Mouse (Mus musculus): ENCODE measurements at regions not wholly inside any gene's neighbourhood (a gene's known extent, or its start where the extent isn't known, plus 50 kb on each side); places are given as distances from the start of the nearest gene placed in this dataset.

DNA sequence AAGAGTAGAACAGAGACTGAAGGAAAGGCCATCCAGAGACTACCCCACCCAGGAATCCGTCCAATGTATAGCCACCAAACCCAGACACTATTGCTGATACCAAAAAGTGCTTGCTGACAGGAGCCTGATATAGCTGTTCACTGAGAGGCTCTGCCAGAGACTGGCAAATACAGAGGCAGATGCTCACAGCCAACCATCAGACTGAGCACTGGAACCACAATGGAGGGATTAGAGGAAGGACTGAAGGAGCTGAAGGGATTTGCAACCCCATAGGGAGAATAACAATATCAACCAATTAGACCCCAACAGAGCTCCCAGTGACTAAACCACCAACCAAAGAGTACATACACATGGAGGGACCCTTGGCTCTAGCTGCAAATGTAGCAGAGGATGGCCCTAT is 1389.8 kb upstream of the Zeb2 start:
- no peak overlapping the region for H3K4me3 ChIP-seq (ENCODE audit: low read depth, low read length)
- H3K36me3 ChIP-seq (ENCODE audit: control insufficient read depth, insufficient read depth, low read length): no peaks in the 10 kb centered on the region
- H3K27ac ChIP-seq (ENCODE audit: low read length): no peak overlapping the region
- no peaks in the 10 kb centered on the region for H3K4me1 ChIP-seq (ENCODE audit: control insufficient read depth, insufficient read depth, low read length)
- H3K4me2 ChIP-seq (ENCODE audit: low read length): no peak overlapping the region
- WGBS: 24% methylated on average over 1 of the region's 1 CpGs
- no peaks in the 10 kb centered on the region for H3K27me3 ChIP-seq (ENCODE audit: control insufficient read depth, insufficient read depth, low read depth, low read length)
- H3K9ac ChIP-seq (ENCODE audit: low read depth, low read length): no peak overlapping the region
- no peak for ATAC-seq
- H3K9me3 ChIP-seq (replicated peaks; ENCODE audit: control insufficient read depth, low read length, poor library complexity, severe bottlenecking): no peaks in the 10 kb centered on the region

GRCm38 (mm10) chr2:46503074-46503473 is 1385.9 kb upstream of the Zeb2 start:
- H3K4me2 ChIP-seq (ENCODE audit: low read length): no peak overlapping the region
- H3K9ac ChIP-seq (ENCODE audit: low read depth, low read length): no peak overlapping the region
- no peaks in the 10 kb centered on the region for H3K9me3 ChIP-seq (replicated peaks; ENCODE audit: control insufficient read depth, low read length, poor library complexity, severe bottlenecking)
- H3K36me3 ChIP-seq (ENCODE audit: control insufficient read depth, insufficient read depth, low read length): no peaks in the 10 kb centered on the region
- H3K4me3 ChIP-seq (ENCODE audit: low read depth, low read length): no peak overlapping the region
- H3K27ac ChIP-seq (ENCODE audit: low read length): no peak overlapping the region
- no peak for ATAC-seq
- no peaks in the 10 kb centered on the region for H3K27me3 ChIP-seq (ENCODE audit: control insufficient read depth, insufficient read depth, low read depth, low read length)
- H3K4me1 ChIP-seq (ENCODE audit: control insufficient read depth, insufficient read depth, low read length): no peaks in the 10 kb centered on the region
- 87% methylated on average over 2 of the region's 2 CpGs for WGBS

GRCm38 (mm10) chr2:46492299-46492698 is 1375.1 kb upstream of the Zeb2 start:
- H3K27ac ChIP-seq (ENCODE audit: low read length): no peak overlapping the region
- no peaks in the 10 kb centered on the region for H3K36me3 ChIP-seq (ENCODE audit: control insufficient read depth, insufficient read depth, low read length)
- H3K4me3 ChIP-seq (ENCODE audit: low read depth, low read length): no peak overlapping the region
- H3K4me2 ChIP-seq (ENCODE audit: low read length): no peak overlapping the region
- H3K27me3 ChIP-seq (ENCODE audit: control insufficient read depth, insufficient read depth, low read depth, low read length): no peaks in the 10 kb centered on the region
- H3K4me1 ChIP-seq (ENCODE audit: control insufficient read depth, insufficient read depth, low read length): no peaks in the 10 kb centered on the region
- no peak overlapping the region for H3K9ac ChIP-seq (ENCODE audit: low read depth, low read length)
- 26% methylated on average over 2 of the region's 2 CpGs for WGBS
- no peak for ATAC-seq
- no peaks in the 10 kb centered on the region for H3K9me3 ChIP-seq (replicated peaks; ENCODE audit: control insufficient read depth, low read length, poor library complexity, severe bottlenecking)

DNA sequence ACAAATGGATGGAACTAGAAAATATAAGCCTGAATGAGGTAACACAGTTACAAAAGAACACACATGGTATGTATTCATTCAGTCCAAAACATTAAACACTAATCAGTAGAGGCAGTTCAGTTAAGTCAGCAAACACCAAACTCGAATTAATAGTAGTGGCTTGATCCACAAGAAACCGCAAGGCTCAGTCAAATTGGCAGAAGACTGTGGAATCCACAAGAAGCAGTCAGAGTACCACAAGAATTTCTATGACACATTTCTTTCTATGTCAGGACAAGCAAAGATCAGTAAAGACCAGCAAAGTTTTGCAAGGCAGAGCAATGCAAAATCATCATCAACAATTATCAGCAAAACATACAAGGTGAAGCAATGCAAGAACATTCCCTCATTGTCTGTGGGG is 1373.9 kb upstream of the Zeb2 start:
- Histone ChIP-seq H3K4me2 (ENCODE audit: low read length) (no peak overlapping the region), H3K36me3 (ENCODE audit: control insufficient read depth, insufficient read depth, low read length) (no peaks in the 10 kb centered on the region), H3K27ac (ENCODE audit: low read length) (no peak overlapping the region), H3K4me3 (ENCODE audit: low read depth, low read length) (no peak overlapping the region), H3K9ac (ENCODE audit: low read depth, low read length) (no peak overlapping the region), H3K27me3 (ENCODE audit: control insufficient read depth, insufficient read depth, low read depth, low read length) (no peaks in the 10 kb centered on the region), H3K4me1 (ENCODE audit: control insufficient read depth, insufficient read depth, low read length) (no peaks in the 10 kb centered on the region), H3K9me3 (replicated peaks; ENCODE audit: control insufficient read depth, low read length, poor library complexity, severe bottlenecking) (no peaks in the 10 kb centered on the region)
- 88% methylated on average over 2 of the region's 2 CpGs for WGBS
- ATAC-seq: no peak

DNA sequence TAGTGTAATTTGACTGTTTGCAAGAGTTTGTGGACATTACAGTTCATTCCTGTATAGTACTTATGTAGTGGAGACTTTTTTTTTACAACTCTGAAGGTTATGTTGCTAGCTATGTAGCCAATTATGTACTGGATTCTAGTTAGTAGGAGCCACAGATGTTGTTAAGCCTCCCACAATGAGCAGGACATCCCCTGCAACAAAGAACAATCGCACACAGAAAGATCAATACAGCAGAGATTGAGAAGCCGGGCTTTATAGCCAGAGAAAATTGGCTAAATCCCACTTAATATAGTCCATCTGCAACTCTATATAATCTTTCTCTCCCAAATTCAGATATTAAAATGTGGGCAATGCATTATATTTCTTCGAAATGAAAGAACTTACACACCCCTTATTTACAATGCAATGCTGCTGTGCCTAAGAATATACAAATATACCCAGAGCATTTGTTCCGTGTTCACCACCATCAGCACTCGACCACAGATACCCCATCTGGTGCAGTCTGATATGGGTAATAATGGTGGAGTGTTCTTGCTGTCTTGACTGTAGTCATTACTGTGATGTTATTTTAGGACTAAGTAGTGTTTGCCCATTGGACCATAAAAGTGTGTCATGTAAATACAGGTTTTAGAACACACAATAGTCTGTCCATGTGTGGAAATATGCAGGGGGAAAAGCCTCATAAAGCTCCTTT is 1351.9 kb upstream of the Zeb2 start:
- Histone ChIP-seq H3K36me3 (ENCODE audit: control insufficient read depth, insufficient read depth, low read length) (no peaks in the 10 kb centered on the region), H3K4me2 (ENCODE audit: low read length) (no peak overlapping the region), H3K27me3 (ENCODE audit: control insufficient read depth, insufficient read depth, low read depth, low read length) (no peaks in the 10 kb centered on the region), H3K27ac (ENCODE audit: low read length) (no peak overlapping the region), H3K9ac (ENCODE audit: low read depth, low read length) (no peak overlapping the region), H3K4me1 (ENCODE audit: control insufficient read depth, insufficient read depth, low read length) (no peaks in the 10 kb centered on the region), H3K9me3 (replicated peaks; ENCODE audit: control insufficient read depth, low read length, poor library complexity, severe bottlenecking) (no peaks in the 10 kb centered on the region), H3K4me3 (ENCODE audit: low read depth, low read length) (no peak overlapping the region)
- no peak for ATAC-seq
- WGBS: 55% methylated on average over 5 of the region's 5 CpGs

GRCm38 (mm10) chr2:46465389-46465788 is 1348.2 kb upstream of the Zeb2 start:
- no peaks in the 10 kb centered on the region for H3K9me3 ChIP-seq (replicated peaks; ENCODE audit: control insufficient read depth, low read length, poor library complexity, severe bottlenecking)
- H3K36me3 ChIP-seq (ENCODE audit: control insufficient read depth, insufficient read depth, low read length): no peaks in the 10 kb centered on the region
- H3K4me3 ChIP-seq (ENCODE audit: low read depth, low read length): no peak overlapping the region
- 45% methylated on average over 4 of the region's 4 CpGs for WGBS
- no peak overlapping the region for H3K9ac ChIP-seq (ENCODE audit: low read depth, low read length)
- H3K27me3 ChIP-seq (ENCODE audit: control insufficient read depth, insufficient read depth, low read depth, low read length): no peaks in the 10 kb centered on the region
- ATAC-seq: no peak
- no peaks in the 10 kb centered on the region for H3K4me1 ChIP-seq (ENCODE audit: control insufficient read depth, insufficient read depth, low read length)
- H3K27ac ChIP-seq (ENCODE audit: low read length): no peak overlapping the region
- no peak overlapping the region for H3K4me2 ChIP-seq (ENCODE audit: low read length)

DNA sequence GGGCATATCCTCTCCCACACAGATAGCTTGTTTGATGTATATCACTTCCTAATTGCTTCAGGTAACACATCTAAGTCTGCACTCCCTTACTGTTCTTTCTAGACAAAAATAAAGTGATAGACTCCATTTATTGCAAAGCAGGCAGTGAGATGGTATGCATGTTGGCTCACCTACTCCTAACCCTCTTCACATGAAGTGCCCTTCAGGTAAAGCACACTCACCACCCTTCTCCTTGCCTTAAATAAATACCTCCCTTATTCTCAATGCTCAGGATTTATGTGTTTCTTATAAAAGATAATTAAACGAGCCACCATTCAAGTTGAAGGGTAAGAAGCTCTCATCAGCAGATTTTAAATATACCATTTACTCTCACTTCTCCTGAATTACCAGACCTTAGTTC is 1347.7 kb upstream of the Zeb2 start:
- WGBS: 88% methylated on average over 1 of the region's 1 CpGs
- Histone ChIP-seq H3K9me3 (replicated peaks; ENCODE audit: control insufficient read depth, low read length, poor library complexity, severe bottlenecking) (no peaks in the 10 kb centered on the region), H3K4me2 (ENCODE audit: low read length) (no peak overlapping the region), H3K36me3 (ENCODE audit: control insufficient read depth, insufficient read depth, low read length) (no peaks in the 10 kb centered on the region), H3K9ac (ENCODE audit: low read depth, low read length) (no peak overlapping the region), H3K4me1 (ENCODE audit: control insufficient read depth, insufficient read depth, low read length) (no peaks in the 10 kb centered on the region), H3K27ac (ENCODE audit: low read length) (no peak overlapping the region), H3K4me3 (ENCODE audit: low read depth, low read length) (no peak overlapping the region), H3K27me3 (ENCODE audit: control insufficient read depth, insufficient read depth, low read depth, low read length) (no peaks in the 10 kb centered on the region)
- ATAC-seq: no peak

DNA sequence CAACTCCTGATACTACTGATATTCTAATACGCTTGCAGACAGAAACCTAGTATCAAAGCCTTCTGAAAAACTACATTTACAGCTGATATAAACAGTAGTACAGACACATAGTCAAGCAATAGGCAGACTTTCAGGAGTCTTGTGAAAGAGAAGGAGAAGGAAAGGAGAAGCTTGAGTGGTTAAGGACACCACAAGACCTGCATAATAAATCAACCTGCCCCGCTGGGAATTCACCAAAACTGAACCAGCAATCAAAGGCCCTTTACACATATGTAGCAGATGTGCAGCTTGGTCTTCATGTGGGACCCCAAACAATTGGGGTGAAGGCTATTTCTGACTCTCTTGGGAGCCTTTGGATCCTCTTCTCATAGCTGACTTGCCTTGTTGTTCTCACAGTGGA is 1345.5 kb upstream of the Zeb2 start:
- Histone ChIP-seq H3K9me3 (replicated peaks; ENCODE audit: control insufficient read depth, low read length, poor library complexity, severe bottlenecking) (no peaks in the 10 kb centered on the region), H3K4me3 (ENCODE audit: low read depth, low read length) (no peak overlapping the region), H3K4me1 (ENCODE audit: control insufficient read depth, insufficient read depth, low read length) (no peaks in the 10 kb centered on the region), H3K27me3 (ENCODE audit: control insufficient read depth, insufficient read depth, low read depth, low read length) (no peaks in the 10 kb centered on the region), H3K9ac (ENCODE audit: low read depth, low read length) (no peak overlapping the region), H3K36me3 (ENCODE audit: control insufficient read depth, insufficient read depth, low read length) (no peaks in the 10 kb centered on the region), H3K4me2 (ENCODE audit: low read length) (no peak overlapping the region), H3K27ac (ENCODE audit: low read length) (no peak overlapping the region)
- WGBS: 95% methylated on average over 2 of the region's 2 CpGs
- no peak for ATAC-seq

DNA sequence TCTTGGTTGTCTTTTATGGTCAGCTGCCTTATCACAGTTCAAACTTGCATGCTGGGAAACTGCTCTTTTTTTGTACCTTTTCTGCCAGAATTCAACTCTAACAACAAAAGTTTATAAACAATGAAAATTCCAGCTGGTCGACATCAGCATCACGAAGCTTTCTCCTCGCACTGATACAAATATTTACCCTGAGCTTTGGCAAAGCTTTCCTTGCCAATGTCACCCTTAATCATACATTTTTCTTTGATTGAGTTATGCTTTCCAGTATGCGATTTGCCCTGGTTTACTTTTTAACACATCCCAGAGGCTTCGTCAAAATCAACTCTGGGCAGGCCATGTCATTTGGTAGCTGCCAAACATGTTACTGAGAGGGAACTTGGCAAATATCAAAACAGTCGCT is 1333.5 kb upstream of the Zeb2 start:
- H3K9me3 ChIP-seq (replicated peaks; ENCODE audit: control insufficient read depth, low read length, poor library complexity, severe bottlenecking): no peaks in the 10 kb centered on the region
- H3K4me1 ChIP-seq (ENCODE audit: control insufficient read depth, insufficient read depth, low read length): no peaks in the 10 kb centered on the region
- H3K36me3 ChIP-seq (ENCODE audit: control insufficient read depth, insufficient read depth, low read length): no peaks in the 10 kb centered on the region
- no peak overlapping the region for H3K4me2 ChIP-seq (ENCODE audit: low read length)
- no peak overlapping the region for H3K4me3 ChIP-seq (ENCODE audit: low read depth, low read length)
- 77% methylated on average over 6 of the region's 6 CpGs for WGBS
- no peaks in the 10 kb centered on the region for H3K27me3 ChIP-seq (ENCODE audit: control insufficient read depth, insufficient read depth, low read depth, low read length)
- no peak for ATAC-seq
- no peak overlapping the region for H3K27ac ChIP-seq (ENCODE audit: low read length)
- H3K9ac ChIP-seq (ENCODE audit: low read depth, low read length): no peak overlapping the region

All from midbrain, embryonic 16.5 days (tissue).